Mouse (Mus musculus) heart, postnatal 0 days (tissue): ENCODE data around the gene Nav1.

Experiments used
- CTCF ChIP-seq: IDR thresholded peaks from 2 replicates; pipeline ENCODE4 v1.5.1; 2016; ENCODE audit warnings: antibody characterized with exemption, control low read depth, low read depth
- EP300 ChIP-seq: IDR thresholded peaks from 2 replicates; pipeline ENCODE4 v1.6.1; 2016; ENCODE audit warnings: antibody characterized with exemption, low read depth

- no peak for TF ChIP-seq CTCF
- no peak for TF ChIP-seq EP300
Measured at GRCm38 (mm10) chr1:135633884-135634283, 26.8 kb upstream of the Nav1 start.
